Mouse (Mus musculus) lung, embryonic 15.5 days (tissue): ENCODE data around the gene Paox. TPM values are rescaled to one million over a fixed set of nuclear protein-coding genes. Genes with fewer than 3 reads are reported as not detected.

Experiments
- ATAC-seq: fragments of 200-750 bp; cut with Nextera tagmentation; 2 replicates; pipeline ENCODE4 v1.8.0; 2017; ENCODE audit warnings: moderate number of reproducible peaks, borderline replicate concordance; ENCODE audit not compliant: low FRiP score, low TSS enrichment; ENCODE audit errors: extremely low read depth
- H3K27ac ChIP-seq: fragments of 300-500 bp; sonication (generic); 2 replicates; pipeline ENCODE4 v1.5.1; 2015; ENCODE audit warnings: moderate library complexity, mild to moderate bottlenecking, inconsistent platforms
- H3K27me3 ChIP-seq: fragments of 300-500 bp; sonication (generic); 2 replicates; pipeline ENCODE4 v1.6.1; 2015; ENCODE audit warnings: inconsistent platforms
- H3K36me3 ChIP-seq: fragments of 300-500 bp; sonication (generic); 2 replicates; pipeline ENCODE4 v1.6.1; 2015; ENCODE audit warnings: inconsistent platforms
- H3K4me1 ChIP-seq: fragments of 300-500 bp; sonication (generic); 2 replicates; pipeline ENCODE4 v1.6.1; 2015; ENCODE audit warnings: inconsistent platforms
- H3K4me2 ChIP-seq: fragments of 300-500 bp; sonication (generic); 2 replicates; pipeline ENCODE4 v1.6.1; 2015; ENCODE audit warnings: inconsistent platforms, mild to moderate bottlenecking, moderate library complexity
- H3K4me3 ChIP-seq: fragments of 300-500 bp; sonication (generic); 2 replicates; pipeline ENCODE4 v1.5.1; 2015; ENCODE audit warnings: mild to moderate bottlenecking, inconsistent platforms
- H3K9ac ChIP-seq: fragments of 300-500 bp; sonication (generic); 2 replicates; pipeline ENCODE4 v1.6.1; 2015; ENCODE audit warnings: inconsistent platforms
- H3K9me3 ChIP-seq: fragments of 300-500 bp; sonication (generic); 2 replicates; pipeline ENCODE4 v1.6.1; 2016; ENCODE audit warnings: inconsistent platforms
- WGBS: fragments of 180-500 bp; shearing (Covaris S2); methylation state at CpG from one replicate; pipeline ENCODE4 v1.1.7; 2015; 5-methylcytosine and 5-hydroxymethylcytosine counted together
- polyA plus RNA-seq: library from polyadenylated mRNA; unstranded; fragments of >200 nt; fragmentation: Nextera tagmentation; extraction: Ambion mirVana; gene quantifications from 2 replicates; pipeline ENCODE4 v1.2.1, GENCODE M21; 2015

The Paox gene
- polyA plus RNA-seq, 1 experiment from 2014 or later = 22.3 TPM

DNA sequence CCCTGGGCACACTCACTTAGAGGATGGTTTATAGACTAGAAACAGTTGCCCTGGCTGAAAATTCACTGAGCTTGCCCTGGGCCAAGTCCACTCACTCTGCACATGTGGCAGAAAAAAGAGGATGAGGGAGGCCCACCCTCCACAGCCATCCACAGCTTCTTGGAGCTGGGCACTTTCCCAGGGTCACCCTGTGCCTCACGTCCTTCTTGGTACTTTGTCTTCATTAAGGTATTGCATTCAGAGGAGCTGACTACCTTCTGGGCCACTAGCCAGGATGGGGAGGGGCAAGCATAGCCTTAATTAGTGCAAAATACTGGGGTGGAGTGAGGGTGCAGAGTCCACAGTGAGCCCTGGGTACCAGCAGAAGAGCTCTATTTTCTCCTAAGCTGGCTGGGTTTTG is 20.0 kb upstream of the Paox start:
- Histone ChIP-seq H3K9ac (no peak overlapping the region), H3K4me1 (no peaks in the 10 kb centered on the region), H3K4me3 (no peak overlapping the region), H3K9me3 (no peaks in the 10 kb centered on the region), H3K27me3 (no peaks in the 10 kb centered on the region), H3K36me3 (no peaks in the 10 kb centered on the region), H3K27ac (no peak overlapping the region), H3K4me2 (no peak overlapping the region)
- ATAC-seq = no peak
- 29% methylated on average over 1 of the region's 1 CpGs for WGBS

GRCm38 (mm10) chr7:140096055-140096454 is 19.5 kb upstream of the Paox start:
- no peaks in the 10 kb centered on the region for H3K4me1 ChIP-seq
- no peaks in the 10 kb centered on the region for H3K27me3 ChIP-seq
- no peak for ATAC-seq

DNA sequence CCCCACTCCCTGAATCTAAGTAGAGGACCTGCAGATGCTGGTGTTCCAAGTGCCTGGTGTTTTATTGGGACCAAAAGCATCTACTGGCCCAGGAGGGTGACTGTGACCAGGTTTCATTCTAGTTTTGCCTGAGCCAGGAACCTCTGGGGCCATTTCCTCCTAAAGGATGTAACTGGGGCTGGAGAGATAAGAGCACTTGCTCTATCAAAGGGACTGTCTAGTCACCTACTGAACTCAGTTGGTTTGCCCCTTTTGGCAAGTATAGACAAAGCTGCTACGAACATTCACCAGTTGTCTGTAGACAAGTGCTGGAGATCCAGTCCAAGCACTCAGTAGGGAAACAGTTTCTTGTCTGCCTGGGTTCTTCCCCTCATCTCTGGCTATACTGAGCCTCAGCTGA is 17.1 kb upstream of the Paox start:
- H3K9ac ChIP-seq = no peak overlapping the region
- H3K4me1 ChIP-seq = peaks cover 10% of the 10 kb centered on the region; the same call in 1 of the 2 replicates
- H3K27me3 ChIP-seq = no peaks in the 10 kb centered on the region
- WGBS = 88% methylated on average over 1 of the region's 1 CpGs
- no peak overlapping the region for H3K4me3 ChIP-seq
- no peak for ATAC-seq
- no peaks in the 10 kb centered on the region for H3K36me3 ChIP-seq
- H3K27ac ChIP-seq = no peak overlapping the region
- H3K4me2 ChIP-seq = no peak overlapping the region
- no peaks in the 10 kb centered on the region for H3K9me3 ChIP-seq

More at GRCm38 (mm10) chr7:140096055-140096454, 19.5 kb upstream of the Paox start:
- Histone ChIP-seq H3K4me2 (no peak overlapping the region), H3K36me3 (no peaks in the 10 kb centered on the region), H3K4me3 (no peak overlapping the region), H3K9me3 (no peaks in the 10 kb centered on the region), H3K9ac (no peak overlapping the region), H3K27ac (no peak overlapping the region)

DNA sequence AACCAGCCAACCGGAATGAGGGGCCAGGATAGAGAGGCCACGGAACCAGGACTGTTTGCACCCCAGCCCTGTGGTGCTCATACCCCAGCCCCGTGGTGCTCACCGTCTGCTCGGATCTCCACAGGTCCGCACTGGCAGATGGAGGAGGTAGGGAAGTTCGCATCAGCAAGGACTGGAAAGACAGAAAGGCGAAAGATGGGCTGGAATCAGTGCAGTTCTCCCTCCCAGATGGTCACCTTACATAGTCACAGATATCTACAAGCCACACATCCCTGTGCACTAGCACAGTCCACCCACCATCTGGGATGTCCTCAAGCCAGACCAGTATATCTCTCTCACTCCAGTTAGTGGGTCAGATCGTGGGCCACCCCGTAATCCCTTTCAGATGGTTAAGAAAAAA is 14.1 kb upstream of the Paox start:
- no peak overlapping the region for H3K27ac ChIP-seq

DNA sequence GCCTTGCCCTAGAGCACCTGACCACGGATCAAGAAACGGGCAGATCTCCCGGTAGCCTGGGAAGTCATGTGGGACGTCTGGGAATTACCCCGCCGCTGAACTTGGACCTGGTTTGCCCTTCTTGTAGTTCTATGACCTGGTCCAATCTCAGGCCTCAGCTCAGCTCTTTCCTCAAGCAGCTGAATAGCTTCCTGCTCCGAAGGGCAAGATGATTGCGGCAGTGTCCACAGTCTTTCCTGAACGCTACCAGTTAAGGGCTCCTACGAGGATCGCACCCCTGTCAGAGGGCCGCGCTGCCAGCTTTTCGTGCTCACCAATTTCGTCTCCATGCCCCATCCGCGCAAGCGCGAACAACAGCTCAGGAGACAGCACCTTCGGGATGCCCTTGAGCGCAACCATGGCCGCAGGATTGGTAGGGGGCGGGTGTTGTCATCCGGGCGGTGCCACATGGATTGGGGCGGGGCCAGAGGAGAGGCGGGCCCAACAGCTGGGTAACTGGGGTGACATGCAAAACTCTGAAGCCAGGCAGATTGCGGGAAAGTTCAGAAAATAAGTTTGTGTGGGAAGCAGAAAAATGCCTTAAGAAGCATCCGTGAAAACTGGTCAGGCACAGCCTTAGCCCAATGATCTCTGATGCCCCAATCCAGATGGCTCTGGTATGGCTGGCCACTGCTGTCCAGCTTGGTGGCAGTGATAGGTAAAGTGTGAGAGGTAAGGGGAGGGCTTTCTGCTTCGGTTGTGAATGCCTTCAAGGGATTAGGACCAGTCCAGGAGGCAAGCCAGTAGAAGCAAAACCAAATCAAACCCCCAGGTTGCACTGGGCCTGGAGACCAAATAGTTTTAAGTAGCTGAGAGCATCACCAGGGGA is 13.4 kb upstream of the Paox start, which contains the start of gene Fuom:
TSS of gene Fuom (minus strand) at position 449 of the 868 bp plus-strand sequence.
- peak within 1 kb of the TSS; percentile 42 for H3K9ac ChIP-seq
- WGBS = 1% methylated on average over 30 of the region's 30 CpGs
- H3K4me3 ChIP-seq = peak within 1 kb of the TSS; percentile 49
- peak; percentile 89 for ATAC-seq
- no peaks in the 10 kb centered on the region for H3K27me3 ChIP-seq
- peak within 1 kb of the TSS; percentile 78 for H3K4me2 ChIP-seq
- peaks cover 10% of the 10 kb centered on the region; the same call in 1 of the 2 replicates for H3K4me1 ChIP-seq
- peaks cover 4% of the 10 kb centered on the region for H3K36me3 ChIP-seq
- H3K9me3 ChIP-seq = no peaks in the 10 kb centered on the region
- no peak within 1 kb of the TSS for H3K27ac ChIP-seq

More for the DNA sequence above, 14.1 kb upstream of the Paox start:
- Histone ChIP-seq H3K9me3 (no peaks in the 10 kb centered on the region), H3K36me3 (no peaks in the 10 kb centered on the region; the same call in 1 of the 2 replicates), H3K27me3 (no peaks in the 10 kb centered on the region), H3K4me1 (peaks cover 10% of the 10 kb centered on the region; the same call in 1 of the 2 replicates), H3K9ac (peak overlapping the region; percentile 42; the same call in 1 of the 2 replicates), H3K4me2 (peak overlapping the region; percentile 78), H3K4me3 (peak overlapping the region; percentile 49)
- 74% methylated on average over 10 of the region's 10 CpGs for WGBS
- no peak for ATAC-seq

GRCm38 (mm10) chr7:140104009-140104408 is 11.6 kb upstream of the Paox start:
- Histone ChIP-seq H3K4me3 (no peak overlapping the region), H3K9ac (no peak overlapping the region), H3K9me3 (no peaks in the 10 kb centered on the region), H3K27ac (no peak overlapping the region), H3K36me3 (peaks cover 21% of the 10 kb centered on the region), H3K27me3 (no peaks in the 10 kb centered on the region), H3K4me1 (peaks cover 10% of the 10 kb centered on the region; the same call in 1 of the 2 replicates), H3K4me2 (no peak overlapping the region)
- 73% methylated on average over 4 of the region's 4 CpGs for WGBS
- no peak for ATAC-seq

DNA sequence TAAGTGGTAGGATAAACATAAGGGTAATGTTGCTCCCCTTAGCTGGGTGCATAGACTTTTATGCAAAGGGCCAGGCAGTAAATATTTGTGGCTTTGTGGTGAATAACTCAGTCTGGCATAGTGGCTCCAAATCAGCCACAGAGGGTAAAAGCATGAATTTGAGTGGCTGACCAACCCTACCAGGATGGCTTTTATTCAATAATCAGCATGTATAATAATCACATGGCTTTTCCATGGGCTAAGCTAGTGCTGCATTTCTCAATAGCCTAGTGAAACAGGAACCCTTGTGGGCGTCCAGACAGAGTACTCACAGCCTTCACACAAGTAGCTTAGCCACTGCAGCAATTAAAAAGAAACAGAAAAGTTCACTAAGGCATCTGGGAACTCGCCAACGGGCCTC is 3.7 kb upstream of the Paox start:
- H3K36me3 ChIP-seq = peaks cover 58% of the 10 kb centered on the region
- no peaks in the 10 kb centered on the region for H3K9me3 ChIP-seq
- no peak overlapping the region for H3K27ac ChIP-seq
- H3K4me1 ChIP-seq = 0 out of 2 replicates have a peak, but pooled peaks cover 2% of the 10 kb centered on the region
- H3K4me2 ChIP-seq = no peak overlapping the region
- no peaks in the 10 kb centered on the region for H3K27me3 ChIP-seq
- no peak overlapping the region for H3K9ac ChIP-seq
- H3K4me3 ChIP-seq = no peak overlapping the region
- ATAC-seq = no peak
- 56% methylated on average over 3 of the region's 3 CpGs for WGBS

- Histone ChIP-seq H3K9me3 (no peaks in the 10 kb centered on the region), H3K27me3 (no peaks in the 10 kb centered on the region), H3K4me3 (peak within 1 kb of the TSS; percentile 74), H3K9ac (peak within 1 kb of the TSS; percentile 86), H3K36me3 (peaks cover 14% of the 10 kb centered on the region; the same call in 1 of the 2 replicates), H3K27ac (peak within 1 kb of the TSS; percentile 88), H3K4me2 (peak within 1 kb of the TSS; percentile 70), H3K4me1 (0 out of 2 replicates have a peak, but pooled peaks cover 2% of the 10 kb centered on the region)
- WGBS = 2% methylated on average over 28 of the region's 28 CpGs
- ATAC-seq = peak; percentile 96
Observed at GRCm38 (mm10) chr7:140116329-140117054, 893 bp downstream of the Paox start, which contains the start of gene Echs1. Gene Echs1 (minus strand): TSS chr7:140116476.

DNA sequence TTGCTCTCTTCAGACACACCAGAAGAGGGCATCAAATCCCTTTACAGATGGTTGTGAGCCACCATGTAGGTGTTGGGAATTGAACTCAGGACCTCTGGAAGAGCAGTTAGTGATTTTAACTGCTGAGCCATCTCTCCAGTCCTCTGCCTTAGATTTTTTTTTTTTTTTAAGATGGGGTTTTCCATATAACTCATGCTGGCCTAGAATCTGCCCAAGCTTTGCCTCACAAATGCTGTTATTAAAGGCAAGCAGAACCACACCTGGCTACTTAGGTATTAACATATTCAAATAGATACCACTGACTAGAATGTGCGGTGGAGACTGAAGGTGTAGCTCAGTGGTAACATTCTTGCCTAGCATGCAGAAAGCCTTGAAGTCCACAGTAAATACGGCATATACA is 4.9 kb downstream of the Paox start:
- Histone ChIP-seq H3K36me3 (no peaks in the 10 kb centered on the region), H3K9ac (no peak overlapping the region), H3K4me1 (peaks cover 4% of the 10 kb centered on the region; the same call in 1 of the 2 replicates), H3K27ac (no peak overlapping the region), H3K27me3 (no peaks in the 10 kb centered on the region), H3K4me2 (no peak overlapping the region), H3K4me3 (no peak overlapping the region), H3K9me3 (no peaks in the 10 kb centered on the region)
- no peak for ATAC-seq
- WGBS = 86% methylated on average over 2 of the region's 2 CpGs

DNA sequence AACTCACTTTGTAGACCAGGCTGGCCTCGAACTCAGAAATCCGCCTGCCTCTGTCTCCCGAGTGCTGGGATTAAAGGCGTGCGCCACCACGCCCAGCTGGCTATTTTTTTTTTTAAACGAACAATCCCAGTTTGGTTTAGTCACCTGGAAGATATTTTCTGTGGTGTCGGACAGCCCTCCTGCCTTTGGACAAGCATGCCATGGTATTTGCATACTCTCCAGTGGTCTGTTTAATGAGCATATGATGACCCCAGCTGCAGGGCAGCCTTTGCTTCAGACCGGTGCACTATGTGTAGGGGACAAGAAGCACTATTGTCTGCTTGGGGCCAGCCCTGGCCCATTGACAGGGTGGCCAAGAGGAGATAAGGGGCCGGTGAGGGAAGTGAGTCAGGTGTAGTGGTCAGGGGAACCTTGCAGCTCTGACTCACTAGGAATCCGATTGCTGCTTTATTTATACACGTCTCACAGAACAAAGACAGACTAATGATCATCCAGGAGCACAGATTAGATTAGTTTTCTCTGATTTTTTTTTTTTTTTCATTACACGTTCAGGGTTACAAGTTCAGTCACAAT is 5.8 kb downstream of the Paox start:
- Histone ChIP-seq H3K36me3 (no peaks in the 10 kb centered on the region), H3K4me3 (no peak overlapping the region), H3K27me3 (no peaks in the 10 kb centered on the region), H3K9me3 (no peaks in the 10 kb centered on the region), H3K4me1 (peaks cover 4% of the 10 kb centered on the region; the same call in 1 of the 2 replicates), H3K27ac (no peak overlapping the region), H3K9ac (no peak overlapping the region), H3K4me2 (no peak overlapping the region)
- ATAC-seq = no peak
- 61% methylated on average over 13 of the region's 13 CpGs for WGBS

GRCm38 (mm10) chr7:140122765-140123164 is 7.2 kb downstream of the Paox start:
- H3K9ac ChIP-seq = no peak overlapping the region
- H3K36me3 ChIP-seq = no peaks in the 10 kb centered on the region
- no peak overlapping the region for H3K4me2 ChIP-seq
- 31% methylated on average over 4 of the region's 4 CpGs for WGBS
- no peak overlapping the region for H3K27ac ChIP-seq
- H3K4me1 ChIP-seq = peaks cover 12% of the 10 kb centered on the region
- H3K9me3 ChIP-seq = no peaks in the 10 kb centered on the region
- H3K27me3 ChIP-seq = no peaks in the 10 kb centered on the region
- H3K4me3 ChIP-seq = no peak overlapping the region
- no peak for ATAC-seq
